Mouse (Mus musculus): ENCODE measurements around the gene Ypel3. TPM values are rescaled to one million over a fixed set of nuclear protein-coding genes. Genes with fewer than 3 reads are reported as not detected.

Gene Ypel3
- total and polyA plus RNA-seq, 2 experiments from 2014 or later = 209 to 219 TPM

DNA sequence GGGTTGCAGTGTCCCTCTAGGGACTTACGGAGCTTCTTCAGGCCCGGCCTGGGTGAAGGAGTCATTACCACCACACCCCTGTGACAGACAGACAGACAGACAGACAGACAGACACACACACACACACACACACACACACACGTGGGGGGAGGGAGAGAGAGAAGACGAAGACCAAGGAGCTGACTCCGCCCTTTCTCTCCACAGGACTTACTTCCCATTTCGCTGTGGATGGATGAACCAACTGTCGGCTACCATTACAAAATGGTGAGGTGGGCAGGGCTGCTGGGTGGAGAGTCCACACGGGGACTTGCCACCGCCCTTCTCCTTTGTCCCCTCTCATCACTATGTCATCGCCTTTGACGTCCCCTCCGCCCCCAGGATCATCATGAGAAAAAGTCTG lies 6.0 kb upstream of the Ypel3 start:
- no peaks in the 10 kb centered on the region for H3K4me1 ChIP-seq (ENCODE audit: insufficient read depth, low read length)
- no peak overlapping the region for H3K4me3 ChIP-seq (ENCODE audit: low read depth, low read length)
- 80% methylated on average over 12 of the region's 12 CpGs for WGBS
- ATAC-seq (ENCODE audit: low FRiP score) (no peak), DNase-seq (ENCODE audit: low spot score) (no peak)
- peaks cover 33% of the 10 kb centered on the region for H3K36me3 ChIP-seq (ENCODE audit: insufficient read depth, low read length)
- TF ChIP-seq CTCF (IDR thresholded peaks at IDR 0.05) = no peak
- H3K27ac ChIP-seq (ENCODE audit: low read depth, low read length) = no peak overlapping the region
- H3K9me3 ChIP-seq (ENCODE audit: low read length) = no peaks in the 10 kb centered on the region
- H3K4me2 ChIP-seq (ENCODE audit: low read depth, low read length, poor library complexity, severe bottlenecking) = no peak overlapping the region
- no peak overlapping the region for H3K9ac ChIP-seq (replicated peaks; ENCODE audit: low read length, poor library complexity, severe bottlenecking)
- H3K27me3 ChIP-seq (ENCODE audit: insufficient read depth, low read length) = no peaks in the 10 kb centered on the region

DNA sequence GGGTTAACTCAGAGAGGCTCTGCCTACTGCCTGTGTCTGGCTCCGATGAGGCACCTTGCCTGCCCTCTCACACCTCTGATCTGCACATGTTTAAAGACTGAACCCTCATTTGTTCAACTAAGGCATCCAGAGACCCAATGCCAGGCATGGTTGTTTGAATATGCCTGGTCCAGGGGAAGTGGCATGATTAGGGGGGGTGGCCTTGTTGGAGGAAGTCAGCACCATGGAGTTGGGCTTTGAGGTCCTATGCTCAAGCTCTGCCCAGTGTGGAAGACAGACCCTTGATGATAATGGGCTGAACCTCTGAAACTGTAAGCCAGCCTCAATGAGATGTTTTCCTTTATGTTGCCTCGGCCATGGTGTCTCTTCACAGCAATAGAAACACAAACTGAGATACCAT lies 3.4 kb upstream of the Ypel3 start:
- no peak for DNase-seq (ENCODE audit: low spot score)
- Histone ChIP-seq H3K4me3 (ENCODE audit: low read depth, low read length) (no peak overlapping the region), H3K4me2 (ENCODE audit: low read depth, low read length, poor library complexity, severe bottlenecking) (no peak overlapping the region), H3K4me1 (ENCODE audit: insufficient read depth, low read length) (peaks cover 7% of the 10 kb centered on the region), H3K27me3 (ENCODE audit: insufficient read depth, low read length) (no peaks in the 10 kb centered on the region), H3K9me3 (ENCODE audit: low read length) (no peaks in the 10 kb centered on the region), H3K27ac (ENCODE audit: low read depth, low read length) (no peak overlapping the region), H3K9ac (replicated peaks; ENCODE audit: low read length, poor library complexity, severe bottlenecking) (no peak overlapping the region), H3K36me3 (ENCODE audit: insufficient read depth, low read length) (peaks cover 16% of the 10 kb centered on the region)
- no peak for ATAC-seq (ENCODE audit: low FRiP score)
- 90% methylated on average over 2 of the region's 2 CpGs for WGBS
- no peak for TF ChIP-seq CTCF (IDR thresholded peaks at IDR 0.05)

DNA sequence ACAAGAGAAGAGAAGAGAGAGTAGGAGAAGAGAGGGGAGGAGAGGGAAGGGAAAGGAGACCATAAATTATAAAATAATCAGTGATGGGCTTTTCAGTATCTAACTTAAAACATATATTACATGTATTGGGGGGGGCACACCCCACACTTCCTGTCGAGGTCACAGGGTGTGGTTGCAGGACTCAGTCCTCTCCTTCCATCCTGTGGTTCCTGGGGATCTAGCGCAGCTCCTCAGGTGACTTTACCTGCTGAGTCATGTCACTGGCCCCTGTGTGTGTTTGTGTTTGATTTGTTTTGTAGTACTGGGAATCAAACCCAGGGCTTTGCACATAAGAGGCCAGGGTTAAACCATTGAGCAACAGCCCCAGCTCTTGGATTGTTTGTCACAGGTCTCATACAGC lies 2.3 kb upstream of the Ypel3 start:
- Histone ChIP-seq H3K9ac (replicated peaks; ENCODE audit: low read length, poor library complexity, severe bottlenecking) (no peak overlapping the region), H3K27me3 (ENCODE audit: insufficient read depth, low read length) (no peaks in the 10 kb centered on the region), H3K27ac (ENCODE audit: low read depth, low read length) (no peak overlapping the region), H3K4me3 (ENCODE audit: low read depth, low read length) (no peak overlapping the region), H3K36me3 (ENCODE audit: insufficient read depth, low read length) (peaks cover 13% of the 10 kb centered on the region), H3K4me1 (ENCODE audit: insufficient read depth, low read length) (peaks cover 7% of the 10 kb centered on the region), H3K9me3 (ENCODE audit: low read length) (no peaks in the 10 kb centered on the region), H3K4me2 (ENCODE audit: low read depth, low read length, poor library complexity, severe bottlenecking) (no peak overlapping the region)
- 76% methylated on average over 2 of the region's 2 CpGs for WGBS
- TF ChIP-seq CTCF (IDR thresholded peaks at IDR 0.05) = no peak
- no peak for DNase-seq (ENCODE audit: low spot score)
- ATAC-seq (ENCODE audit: low FRiP score) = no peak

DNA sequence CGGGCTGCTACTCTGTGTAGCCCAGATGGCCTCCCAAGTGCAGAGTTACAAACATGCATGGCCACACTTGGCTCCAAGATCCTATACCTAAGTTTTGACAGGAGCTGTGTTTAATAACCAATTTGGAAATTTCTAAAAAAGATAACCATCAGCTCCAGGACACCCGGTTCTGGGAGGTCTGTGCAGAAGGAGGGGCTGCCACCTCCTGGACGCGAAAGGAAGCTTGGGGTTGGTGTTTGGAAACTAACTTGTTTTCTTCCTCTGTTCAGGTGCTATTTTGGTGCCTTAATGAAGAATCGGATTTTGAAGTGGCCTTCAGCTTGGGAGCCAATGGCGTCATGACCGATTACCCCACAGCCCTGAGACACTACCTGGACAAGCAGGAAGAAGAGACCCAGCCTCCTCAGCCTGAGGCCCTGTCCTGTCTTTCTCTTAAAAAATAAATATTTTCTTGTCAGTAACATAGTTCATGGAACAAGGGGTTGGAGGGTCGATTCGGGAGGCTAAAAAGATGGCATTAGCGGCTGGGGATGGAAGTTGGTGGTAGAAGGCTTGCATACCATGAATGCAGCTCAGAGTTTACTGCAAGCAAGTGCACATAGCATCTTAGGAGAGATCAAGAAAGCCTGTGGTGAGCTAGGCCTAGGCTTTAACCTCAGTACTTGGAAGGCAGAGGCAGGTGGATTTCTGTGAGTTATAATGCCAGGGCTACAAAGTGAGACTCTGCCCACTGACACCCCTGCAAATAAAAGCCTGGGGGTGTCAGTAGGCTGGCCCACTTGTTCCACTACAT lies 1.4 kb upstream of the Ypel3 start:
- Histone ChIP-seq H3K36me3 (ENCODE audit: insufficient read depth, low read length) (peaks cover 7% of the 10 kb centered on the region; the same call in 1 of the 2 replicates), H3K9me3 (ENCODE audit: low read length) (no peaks in the 10 kb centered on the region), H3K4me2 (ENCODE audit: low read depth, low read length, poor library complexity, severe bottlenecking) (no peak overlapping the region), H3K4me1 (ENCODE audit: insufficient read depth, low read length) (peaks cover 7% of the 10 kb centered on the region), H3K4me3 (ENCODE audit: low read depth, low read length) (no peak overlapping the region), H3K9ac (replicated peaks; ENCODE audit: low read length, poor library complexity, severe bottlenecking) (0 out of 2 replicates have a peak overlapping the region, but pooled peaks have one; percentile 10), H3K27ac (ENCODE audit: low read depth, low read length) (no peak overlapping the region), H3K27me3 (ENCODE audit: insufficient read depth, low read length) (no peaks in the 10 kb centered on the region)
- 85% methylated on average over 10 of the region's 10 CpGs for WGBS
- ATAC-seq (ENCODE audit: low FRiP score) (no peak), DNase-seq (ENCODE audit: low spot score) (no peak)
- peak; percentile 49 for TF ChIP-seq CTCF (IDR thresholded peaks at IDR 0.05)

DNA sequence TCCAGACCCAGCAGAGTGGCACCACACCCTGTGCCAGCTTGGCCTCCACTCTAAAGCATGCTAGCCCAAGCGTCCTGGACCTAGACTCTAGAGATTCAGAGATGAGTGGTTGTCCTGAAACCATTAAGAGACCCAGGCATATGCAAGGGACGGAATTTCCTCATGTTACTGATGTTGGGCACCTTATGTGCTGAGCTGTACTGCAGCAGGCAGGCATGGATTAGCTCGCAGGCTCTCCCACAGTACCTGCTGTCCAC lies 849 bp upstream of the Ypel3 start:
- 65% methylated on average over 3 of the region's 3 CpGs for WGBS

DNA sequence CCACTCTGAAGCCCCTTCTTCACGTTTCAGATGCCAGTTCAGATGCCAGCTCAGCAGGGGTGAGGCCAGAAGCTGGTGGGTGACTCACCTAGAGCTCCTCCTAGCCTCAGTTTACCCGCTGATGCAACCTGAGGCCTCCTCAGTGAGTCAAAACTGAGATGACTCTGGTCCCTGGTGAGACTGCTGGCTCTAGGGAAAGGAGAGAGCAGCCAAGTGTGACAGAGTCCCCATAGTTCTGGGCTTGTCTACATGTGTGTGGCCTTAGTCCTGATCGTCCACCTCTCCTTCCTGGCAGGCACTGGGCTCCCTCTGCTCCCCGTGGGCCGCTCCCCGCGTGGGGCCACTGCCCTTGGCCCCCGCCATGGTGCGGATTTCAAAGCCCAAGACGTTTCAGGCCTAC lies 721 bp downstream of the Ypel3 start:
- no peaks in the 10 kb centered on the region for H3K27me3 ChIP-seq (ENCODE audit: insufficient read depth, low read length)
- ATAC-seq (ENCODE audit: low FRiP score) = no peak
- no peak for TF ChIP-seq CTCF (IDR thresholded peaks at IDR 0.05)
- peak overlapping the region; percentile 72 for H3K27ac ChIP-seq (ENCODE audit: low read depth, low read length)
- H3K4me1 ChIP-seq (ENCODE audit: insufficient read depth, low read length) = peaks cover 13% of the 10 kb centered on the region
- H3K9ac ChIP-seq (replicated peaks; ENCODE audit: low read length, poor library complexity, severe bottlenecking) = peak overlapping the region; percentile 96
- WGBS = 31% methylated on average over 7 of the region's 10 CpGs
- H3K9me3 ChIP-seq (ENCODE audit: low read length) = no peaks in the 10 kb centered on the region
- DNase-seq (ENCODE audit: low spot score) = no peak
- peak overlapping the region; percentile 98 for H3K4me2 ChIP-seq (ENCODE audit: low read depth, low read length, poor library complexity, severe bottlenecking)
- peak overlapping the region; percentile 81 for H3K4me3 ChIP-seq (ENCODE audit: low read depth, low read length)
- H3K36me3 ChIP-seq (ENCODE audit: insufficient read depth, low read length) = 0 out of 2 replicates have a peak, but pooled peaks cover 2% of the 10 kb centered on the region

More for the DNA sequence above, 849 bp upstream of the Ypel3 start:
- peaks cover 8% of the 10 kb centered on the region for H3K4me1 ChIP-seq (ENCODE audit: insufficient read depth, low read length)
- ATAC-seq (ENCODE audit: low FRiP score) (no peak), DNase-seq (ENCODE audit: low spot score) (no peak)
- peaks cover 4% of the 10 kb centered on the region; the same call in 1 of the 2 replicates for H3K36me3 ChIP-seq (ENCODE audit: insufficient read depth, low read length)
- TF ChIP-seq CTCF (IDR thresholded peaks at IDR 0.05) = no peak
- H3K9ac ChIP-seq (replicated peaks; ENCODE audit: low read length, poor library complexity, severe bottlenecking) = peak overlapping the region; percentile 10; the same call in 1 of the 2 replicates
- peak overlapping the region; percentile 81; the same call in 1 of the 2 replicates for H3K4me3 ChIP-seq (ENCODE audit: low read depth, low read length)
- peak overlapping the region; percentile 72; the same call in 1 of the 2 replicates for H3K27ac ChIP-seq (ENCODE audit: low read depth, low read length)
- H3K4me2 ChIP-seq (ENCODE audit: low read depth, low read length, poor library complexity, severe bottlenecking) = peak overlapping the region; percentile 98
- H3K27me3 ChIP-seq (ENCODE audit: insufficient read depth, low read length) = no peaks in the 10 kb centered on the region
- H3K9me3 ChIP-seq (ENCODE audit: low read length) = no peaks in the 10 kb centered on the region
